ENCODE assay signal across 8 mouse cellular contexts in the genomic region with DNA sequence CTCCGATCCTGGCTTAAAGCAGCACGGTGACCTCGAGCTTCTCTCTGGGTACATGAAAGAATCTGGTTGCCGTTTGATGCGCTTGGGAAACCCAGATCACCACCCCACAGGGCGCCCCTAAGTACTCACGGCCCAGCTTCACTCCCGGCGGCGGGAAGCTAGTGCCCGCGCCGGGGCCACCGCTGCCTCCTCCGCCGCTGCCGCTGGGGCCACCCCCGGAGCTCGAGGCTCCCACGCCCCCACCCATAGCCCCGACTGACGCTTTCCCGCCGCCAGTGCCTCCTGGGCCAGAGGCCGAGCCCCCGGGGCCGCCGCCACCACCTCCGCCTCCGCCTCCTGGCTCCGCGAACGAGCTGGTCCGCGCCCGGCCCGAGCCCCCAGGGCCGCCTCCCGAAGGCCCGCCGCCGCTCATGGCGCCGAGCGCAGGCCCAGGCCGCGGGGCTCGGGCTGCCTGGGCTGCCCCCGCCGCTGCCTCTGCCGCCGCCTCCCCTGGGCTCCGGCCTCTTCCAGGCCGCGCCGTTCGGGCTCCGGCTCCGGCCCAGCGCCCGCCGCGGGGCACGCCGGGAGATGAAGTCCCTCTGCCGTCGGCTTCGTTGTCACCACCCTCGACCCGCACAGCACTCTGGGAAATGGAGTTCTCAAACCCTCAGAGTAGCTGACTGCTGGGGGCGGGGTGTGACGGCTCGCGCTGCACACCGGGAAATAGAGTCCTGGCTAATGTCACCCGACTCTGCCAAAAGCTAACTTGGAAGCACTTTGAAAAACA. TPM values are rescaled to one million over a fixed set of nuclear protein-coding genes. Genes with fewer than 3 reads are reported as not detected.
DNase-seq lines count a peak whose midpoint lies in the region; ATAC-seq and TF ChIP-seq lines count a peak whose summit lies in the region.

A gene (minus strand): TSS at position 603 of the 766 bp plus-strand sequence.

- H3K4me2 ChIP-seq in CH12.LX (ENCODE audit: insufficient read depth, low read depth, poor library complexity, severe bottlenecking): peak within 1 kb of the TSS; percentile 94
- peak within 1 kb of the TSS; percentile 80 for H3K4me2 ChIP-seq in forebrain, embryonic 13.5 days

- peak within 1 kb of the TSS; percentile 79 to 95 (median 88) for H3K4me3 ChIP-seq in CH12.LX (replicated peaks in 1 of 3; ENCODE audit: low read depth in 2 of 3, low read length in 2 of 3, poor library complexity in 1 of 3)
- peak within 1 kb of the TSS; percentile 81 for H3K4me3 ChIP-seq in forebrain, embryonic 13.5 days
- peak within 1 kb of the TSS; percentile 87 for H3K4me3 ChIP-seq in olfactory bulb, adult 2 months (ENCODE audit: insufficient read depth, low read depth, low read length)

- peak; percentile 77 for TF ChIP-seq POLR2A in CH12.LX (IDR thresholded peaks at IDR 0.05; ENCODE audit: low read depth, low read length)
- TF ChIP-seq POLR2A in olfactory bulb, adult 2 months (IDR thresholded peaks at IDR 0.05; ENCODE audit: insufficient read depth, low read depth, low read length): peak; percentile 57

- peak within 1 kb of the TSS; percentile 99 for H3K9ac ChIP-seq in CH12.LX (ENCODE audit: insufficient read depth, low read depth)
- H3K9ac ChIP-seq in forebrain, embryonic 13.5 days: peak within 1 kb of the TSS; percentile 98

- peaks cover 6 to 37% of the 10 kb centered on the region in 2 experiments for H3K4me1 ChIP-seq in CH12.LX (ENCODE audit: control insufficient read depth in 1 of 2, insufficient read depth in 2 of 2)
- H3K4me1 ChIP-seq in forebrain, embryonic 13.5 days: peaks cover 39% of the 10 kb centered on the region
- H3K4me1 ChIP-seq in olfactory bulb, adult 2 months (ENCODE audit: control insufficient read depth, insufficient read depth, low read length): peaks cover 13% of the 10 kb centered on the region

- H3K9me3 ChIP-seq in CH12.LX (replicated peaks; ENCODE audit: low read length): no peaks in the 10 kb centered on the region
- H3K9me3 ChIP-seq in forebrain, embryonic 13.5 days (replicated peaks): no peaks in the 10 kb centered on the region

- TF ChIP-seq RAD21 in CH12.LX (IDR thresholded peaks at IDR 0.05; ENCODE audit: low read depth, low read length): no peak

- in situ Hi-C loops in CH12.LX (cut with MboI; ENCODE audit: low pct_ligation_motif_present, low pct_unique_long_range_greater_than_20kb, low sequenced_read_pairs): no loop called here

- H3K27ac ChIP-seq in CH12.LX (ENCODE audit: insufficient read depth, low read depth): peak within 1 kb of the TSS; percentile 78
- H3K27ac ChIP-seq in forebrain, embryonic 13.5 days: peak within 1 kb of the TSS; percentile 76
- peak within 1 kb of the TSS; percentile 98 for H3K27ac ChIP-seq in olfactory bulb, adult 2 months (ENCODE audit: insufficient read depth, low read depth, low read length)

- H3K36me3 ChIP-seq in CH12.LX (replicated peaks in 1 of 2; ENCODE audit: control insufficient read depth in 1 of 2, insufficient read depth in 1 of 2, low read length in 1 of 2): peaks cover 28 to 43% of the 10 kb centered on the region in 2 experiments
- peaks cover 28% of the 10 kb centered on the region for H3K36me3 ChIP-seq in forebrain, embryonic 13.5 days (ENCODE audit: poor library complexity, severe bottlenecking)

- TF ChIP-seq EP300 in CH12.LX (IDR thresholded peaks at IDR 0.05; ENCODE audit: low read length): no peak

- WGBS in forebrain, embryonic 13.5 days: under 1% methylated on average over 48 of the region's 76 CpGs
- WGBS in olfactory bulb, adult 2 months: under 1% methylated on average over 71 of the region's 76 CpGs

- dilution Hi-C loops in CH12.LX (cut with MboI; ENCODE audit: extremely low pct_ligation_motif_present, extremely low pct_unique_long_range_greater_than_20kb, low sequenced_read_pairs): no loop called here

- H3K79me2 ChIP-seq in CH12.LX (replicated peaks; ENCODE audit: control insufficient read depth, extremely low read depth, insufficient read depth, poor library complexity, severe bottlenecking): peaks cover 37% of the 10 kb centered on the region

- peak; percentile 95 for DNase-seq in CH12.LX (ENCODE audit: extremely low read depth)
- DNase-seq in c-Kit-negative CD71-positive TER-119-positive erythroid progenitor cells, embryonic 14.5 days (ENCODE audit: low read depth, low spot score): peak; percentile 97
- peak; percentile 99 to 100 for DNase-seq in heart, postnatal 10 days
- DNase-seq in layer of hippocampus, adult 11-12 months (ENCODE audit: low spot score): peak; percentile 98
- DNase-seq in lung, adult 18-20 months: peak; percentile 99
- peak; percentile 94 to 97 for DNase-seq in thymus, postnatal 10 days (ENCODE audit: low spot score in 2 of 2)

- TF ChIP-seq CTCF in CH12.LX (conservative IDR thresholded peaks at IDR 0.05 in 1 of 2, IDR thresholded peaks at IDR 0.05 in 1 of 2; ENCODE audit: low read depth in 2 of 2, low read length in 2 of 2): no peak
- no peak for TF ChIP-seq CTCF in olfactory bulb, adult 2 months (IDR thresholded peaks at IDR 0.05; ENCODE audit: insufficient read depth, low read depth, low read length)

- intact Hi-C loops in heart, postnatal 10 days (cut with DNase I): loop anchor here (2.0 to 5.0 kb wide), 3 partner anchors 15 to 160 kb away; a partner anchor contains a TSS

- no peaks in the 10 kb centered on the region for H3K27me3 ChIP-seq in CH12.LX (replicated peaks)
- no peaks in the 10 kb centered on the region for H3K27me3 ChIP-seq in forebrain, embryonic 13.5 days

- peak; percentile 89 for ATAC-seq in forebrain, embryonic 13.5 days

TF ChIP-seq in CH12.LX, 34 proteins besides CTCF, POLR2A, EP300 and RAD21:
- TF ChIP-seq KAT2A (IDR thresholded peaks at IDR 0.05; ENCODE audit: insufficient replicate concordance, low read length) (peak; percentile 92), MYC (IDR thresholded peaks at IDR 0.05; ENCODE audit: low read depth, low read length) (0 out of 2 replicates have a peak, but pooled peaks have one; percentile 7), SMC3 (IDR thresholded peaks at IDR 0.05; ENCODE audit: low read depth, low read length) (peak; percentile 3; the same call in 1 of the 2 replicates), JUN (IDR thresholded peaks at IDR 0.05; ENCODE audit: insufficient read depth, low read depth, low read length) (no peak), MAFK (IDR thresholded peaks at IDR 0.05; ENCODE audit: insufficient replicate concordance, low read length) (no peak), ZMIZ1 (IDR thresholded peaks at IDR 0.05; ENCODE audit: low read depth, low read length) (peak; percentile 55; the same call in 1 of the 2 replicates), UBTF (IDR thresholded peaks at IDR 0.05; ENCODE audit: low read depth, low read length) (no peak; the same call in 1 of the 2 replicates), SIN3A (IDR thresholded peaks at IDR 0.05; ENCODE audit: low read length) (peak; percentile 29), JUND (conservative IDR thresholded peaks at IDR 0.05; ENCODE audit: low read depth, low read length) (no peak), NRF1 (IDR thresholded peaks at IDR 0.05; ENCODE audit: low read depth, low read length) (0 out of 2 replicates have a peak, but pooled peaks have one; percentile 13), ZNF384 (IDR thresholded peaks at IDR 0.05; ENCODE audit: low read depth, low read length) (no peak), MXI1 (IDR thresholded peaks at IDR 0.05; ENCODE audit: low read depth, low read length) (peak; percentile 65; the same call in 1 of the 2 replicates), NELFE (IDR thresholded peaks at IDR 0.05; ENCODE audit: low read depth, low read length) (peak; percentile 71), MEF2A (IDR thresholded peaks at IDR 0.05; ENCODE audit: borderline replicate concordance, low read depth, low read length) (peak; percentile 49; the same call in 1 of the 2 replicates), TCF12 (IDR thresholded peaks at IDR 0.05; ENCODE audit: low read depth, low read length) (peak; percentile 66)

RNA-seq across cellular contexts. Expression of the gene that starts here (rescaled TPM):
- total RNA-seq in CH12.LX (2012; rRNA removed): 47.5 and 55.1 TPM in 2 replicates
- 44.1 and 45.8 TPM in 2 replicates for total RNA-seq in CH12.LX (2014; rRNA removed)
- 72.2 and 76.1 TPM in 2 replicates for polyA plus RNA-seq in CH12.LX (2012; ENCODE audit: insufficient read length, low read depth)
- polyA plus RNA-seq in forebrain, embryonic 13.5 days (2015; fragmentation: Nextera tagmentation; extraction: Ambion mirVana): 11.2 and 12.9 TPM in 2 replicates
- total RNA-seq in heart, postnatal 10 days (2021): 10 to 100 TPM; 69.7 to 72.0 TPM
- not detected in 2 replicates for polyA plus RNA-seq in olfactory bulb, adult 2 months (2012; ENCODE audit: insufficient read depth, insufficient read length, low replicate concordance, missing spikeins)

Comparison
In these comparisons a context has a peak if more than half of its experiments do, and no peak if none do; other contexts are left out.
1. Peak in every context shown above with its lines: DNase-seq, ATAC-seq, H3K4me3 ChIP-seq and H3K27ac ChIP-seq.